9 mouse cellular contexts compared by ENCODE assay signal in genomic region chr13:100831123-100831522, GRCm38 (mm10). TPM values are rescaled to one million over a fixed set of nuclear protein-coding genes. Genes with fewer than 3 reads are reported as not detected.
DNase-seq lines count a peak whose midpoint lies in the region; ATAC-seq lines count a peak whose summit lies in the region.
"Had no signal": no experiment of that assay in that cellular context is flagged by ENCODE, and none has a peak within 500 bp of the region (broad histone marks: within the 10 kb centered on the region; RNA-seq: fewer than 3 reads in every experiment).

No protein-coding gene starts in this region.

- WGBS in heart, embryonic 10.5 days: 84% methylated on average over 6 of the region's 6 CpGs
- WGBS in midbrain, embryonic 10.5 days: 88% methylated on average over 6 of the region's 6 CpGs
- WGBS in midbrain, embryonic 16.5 days: 85% methylated on average over 6 of the region's 6 CpGs
- WGBS in hindbrain, embryonic 16.5 days: 88% methylated on average over 6 of the region's 6 CpGs
- 88% methylated on average over 6 of the region's 6 CpGs for WGBS in neural tube, embryonic 15.5 days

- no peaks in the 10 kb centered on the region for H3K9me3 ChIP-seq in heart, embryonic 10.5 days
- no peaks in the 10 kb centered on the region for H3K9me3 ChIP-seq in midbrain, embryonic 10.5 days (replicated peaks)
- no peaks in the 10 kb centered on the region for H3K9me3 ChIP-seq in midbrain, embryonic 16.5 days (replicated peaks; ENCODE audit: control insufficient read depth, low read length, poor library complexity, severe bottlenecking)
- H3K9me3 ChIP-seq in hindbrain, embryonic 16.5 days (ENCODE audit: control insufficient read depth, low read length): no peaks in the 10 kb centered on the region
- H3K9me3 ChIP-seq in neural tube, embryonic 15.5 days (replicated peaks): no peaks in the 10 kb centered on the region

- no peak overlapping the region for H3K9ac ChIP-seq in midbrain, embryonic 16.5 days (ENCODE audit: low read depth, low read length)
- no peak overlapping the region for H3K9ac ChIP-seq in hindbrain, embryonic 16.5 days (ENCODE audit: low read depth, low read length)
- no peak overlapping the region for H3K9ac ChIP-seq in neural tube, embryonic 15.5 days (replicated peaks)

- H3K27ac ChIP-seq in heart, embryonic 10.5 days: no peak overlapping the region
- no peak overlapping the region for H3K27ac ChIP-seq in midbrain, embryonic 10.5 days (replicated peaks)
- no peak overlapping the region for H3K27ac ChIP-seq in midbrain, embryonic 16.5 days (ENCODE audit: low read length)
- H3K27ac ChIP-seq in hindbrain, embryonic 16.5 days (ENCODE audit: low read depth, low read length): no peak overlapping the region
- H3K27ac ChIP-seq in neural tube, embryonic 15.5 days (replicated peaks): no peak overlapping the region

- 0 out of 2 replicates have a peak overlapping the region, but pooled peaks have one; percentile 98 for H3K4me3 ChIP-seq in heart, embryonic 10.5 days
- H3K4me3 ChIP-seq in midbrain, embryonic 10.5 days: peak overlapping the region; percentile 9; the same call in 1 of the 2 replicates
- no peak overlapping the region for H3K4me3 ChIP-seq in midbrain, embryonic 16.5 days (ENCODE audit: low read depth, low read length)
- no peak overlapping the region for H3K4me3 ChIP-seq in hindbrain, embryonic 16.5 days (ENCODE audit: low read length)
- 0 out of 2 replicates have a peak overlapping the region, but pooled peaks have one; percentile 2 for H3K4me3 ChIP-seq in neural tube, embryonic 15.5 days (replicated peaks)

- no peak for DNase-seq in heart, embryonic 10.5 days (ENCODE audit: low spot score)
- DNase-seq in heart, adult 9 months (ENCODE audit: low spot score in 2 of 2): no peak
- DNase-seq in midbrain, embryonic 10.5 days (ENCODE audit: low spot score): no peak
- no peak for DNase-seq in cerebellum, adult 9-11 months
- DNase-seq in layer of hippocampus, postnatal 36 days: no peak
- DNase-seq: adrenal gland, adult 8-10 months had no signal

- ATAC-seq in midbrain, embryonic 16.5 days: no peak
- ATAC-seq in hindbrain, embryonic 16.5 days: no peak
- no peak for ATAC-seq in neural tube, embryonic 15.5 days (ENCODE audit: low FRiP score)

- peaks cover 16% of the 10 kb centered on the region for H3K4me1 ChIP-seq in heart, embryonic 10.5 days
- peaks cover 22% of the 10 kb centered on the region for H3K4me1 ChIP-seq in midbrain, embryonic 10.5 days
- H3K4me1 ChIP-seq in midbrain, embryonic 16.5 days (ENCODE audit: control insufficient read depth, insufficient read depth, low read length): peaks cover 20% of the 10 kb centered on the region
- H3K4me1 ChIP-seq in hindbrain, embryonic 16.5 days (ENCODE audit: control insufficient read depth, insufficient read depth, low read depth, low read length): peaks cover 16% of the 10 kb centered on the region
- peaks cover 24% of the 10 kb centered on the region for H3K4me1 ChIP-seq in neural tube, embryonic 15.5 days

- H3K27me3 ChIP-seq in heart, embryonic 10.5 days (ENCODE audit: insufficient read depth, poor library complexity, severe bottlenecking): peaks cover 6% of the 10 kb centered on the region; the same call in 1 of the 2 replicates
- H3K27me3 ChIP-seq in midbrain, embryonic 10.5 days (ENCODE audit: low read depth, poor library complexity, severe bottlenecking): no peaks in the 10 kb centered on the region
- H3K27me3 ChIP-seq in midbrain, embryonic 16.5 days (ENCODE audit: control insufficient read depth, insufficient read depth, low read depth, low read length): no peaks in the 10 kb centered on the region
- H3K27me3 ChIP-seq in hindbrain, embryonic 16.5 days (replicated peaks; ENCODE audit: control insufficient read depth, insufficient read depth, low read length): no peaks in the 10 kb centered on the region
- no peaks in the 10 kb centered on the region for H3K27me3 ChIP-seq in neural tube, embryonic 15.5 days (replicated peaks)

- no peak overlapping the region for H3K4me2 ChIP-seq in midbrain, embryonic 16.5 days (ENCODE audit: low read length)
- peak overlapping the region; percentile 30 for H3K4me2 ChIP-seq in hindbrain, embryonic 16.5 days (ENCODE audit: low read length)
- H3K4me2 ChIP-seq in neural tube, embryonic 15.5 days: peak overlapping the region; percentile 81

- peaks cover 20% of the 10 kb centered on the region for H3K36me3 ChIP-seq in heart, embryonic 10.5 days
- peaks cover 22% of the 10 kb centered on the region for H3K36me3 ChIP-seq in midbrain, embryonic 10.5 days
- H3K36me3 ChIP-seq in midbrain, embryonic 16.5 days (ENCODE audit: control insufficient read depth, insufficient read depth, low read length): peaks cover 4% of the 10 kb centered on the region; the same call in 1 of the 2 replicates
- H3K36me3 ChIP-seq in hindbrain, embryonic 16.5 days (ENCODE audit: control insufficient read depth, insufficient read depth, low read length): peaks cover 4% of the 10 kb centered on the region
- peaks cover 7% of the 10 kb centered on the region for H3K36me3 ChIP-seq in neural tube, embryonic 15.5 days

RNA-seq across cellular contexts. Expression of gene Slc30a5, which starts 2.1 kb away (rescaled TPM):
- polyA plus RNA-seq in heart, embryonic 10.5 days (2016; fragmentation: Nextera tagmentation; extraction: Ambion mirVana): 39.0 and 45.6 TPM in 2 replicates
- polyA plus RNA-seq in midbrain, embryonic 10.5 days (2016; fragmentation: Nextera tagmentation; extraction: Ambion mirVana): 34.9 and 35.6 TPM in 2 replicates
- 30.2 and 31.0 TPM in 2 replicates for polyA plus RNA-seq in midbrain, embryonic 16.5 days (2015; fragmentation: Nextera tagmentation; extraction: Ambion mirVana)
- 30.8 and 31.4 TPM in 2 replicates for polyA plus RNA-seq in hindbrain, embryonic 16.5 days (2015; fragmentation: Nextera tagmentation; extraction: Ambion mirVana)
- 34.1 and 38.6 TPM in 2 replicates for polyA plus RNA-seq in neural tube, embryonic 15.5 days (2015; fragmentation: Nextera tagmentation; extraction: Ambion mirVana)
- total RNA-seq in layer of hippocampus, postnatal 36 days (2021): 10 to 100 TPM; 39.9 to 40.7 TPM

RNA-seq across cellular contexts. Expression of gene Ccnb1, which starts 44.8 kb away (rescaled TPM):
- polyA plus RNA-seq in heart, embryonic 10.5 days (2016; fragmentation: Nextera tagmentation; extraction: Ambion mirVana): 295 and 306 TPM in 2 replicates
- 451 and 479 TPM in 2 replicates for polyA plus RNA-seq in midbrain, embryonic 10.5 days (2016; fragmentation: Nextera tagmentation; extraction: Ambion mirVana)
- 22.2 and 31.0 TPM in 2 replicates for polyA plus RNA-seq in midbrain, embryonic 16.5 days (2015; fragmentation: Nextera tagmentation; extraction: Ambion mirVana)
- 42.4 and 52.9 TPM in 2 replicates for polyA plus RNA-seq in hindbrain, embryonic 16.5 days (2015; fragmentation: Nextera tagmentation; extraction: Ambion mirVana)
- 28.1 and 74.7 TPM in 2 replicates for polyA plus RNA-seq in neural tube, embryonic 15.5 days (2015; fragmentation: Nextera tagmentation; extraction: Ambion mirVana)
- total RNA-seq in layer of hippocampus, postnatal 36 days (2021): 1 to 10 TPM; 1.1 to 1.2 TPM

RNA-seq across cellular contexts. Expression of gene Cenph, which starts 55.4 kb away (rescaled TPM):
- polyA plus RNA-seq in heart, embryonic 10.5 days (2016; fragmentation: Nextera tagmentation; extraction: Ambion mirVana): 28.9 and 38.1 TPM in 2 replicates
- polyA plus RNA-seq in midbrain, embryonic 10.5 days (2016; fragmentation: Nextera tagmentation; extraction: Ambion mirVana): 58.9 and 67.0 TPM in 2 replicates
- 5.1 and 6.3 TPM in 2 replicates for polyA plus RNA-seq in midbrain, embryonic 16.5 days (2015; fragmentation: Nextera tagmentation; extraction: Ambion mirVana)
- 6.5 and 7.6 TPM in 2 replicates for polyA plus RNA-seq in hindbrain, embryonic 16.5 days (2015; fragmentation: Nextera tagmentation; extraction: Ambion mirVana)
- polyA plus RNA-seq in neural tube, embryonic 15.5 days (2015; fragmentation: Nextera tagmentation; extraction: Ambion mirVana): 5.9 and 11.2 TPM in 2 replicates
- total RNA-seq in layer of hippocampus, postnatal 36 days (2021): under 1 TPM in 1 of 2 experiments, not detected in 1; 0.57 TPM

Comparison
In these comparisons a context has a peak if more than half of its experiments do, and no peak if none do; other contexts are left out.
1. H3K4me3 ChIP-seq: peak in heart, embryonic 10.5 days (single experiment), midbrain, embryonic 10.5 days (single experiment) and neural tube, embryonic 15.5 days (single experiment); none in midbrain, embryonic 16.5 days (single experiment) and hindbrain, embryonic 16.5 days (single experiment).